30 mouse cellular contexts compared by ENCODE assay signal in the genomic region with DNA sequence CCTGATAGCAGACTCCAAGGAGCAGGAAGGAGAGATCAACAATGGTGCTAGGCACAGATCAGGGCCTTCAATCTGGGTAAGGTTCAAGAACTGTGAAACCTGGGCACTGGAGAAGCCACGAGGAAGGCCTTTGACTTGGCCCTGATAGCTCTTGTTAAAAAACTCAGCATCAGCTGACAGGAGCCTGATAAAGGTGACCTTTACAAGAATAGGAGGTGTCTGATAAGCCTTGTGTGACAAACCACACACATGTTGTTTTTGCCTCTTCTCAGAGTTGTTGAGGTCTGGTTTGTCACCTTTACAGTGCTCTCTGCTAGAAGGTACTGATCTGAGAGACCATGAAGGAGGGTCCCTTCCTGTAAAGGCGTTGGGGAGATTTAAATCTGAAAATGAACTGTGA. TPM values are rescaled to one million over a fixed set of nuclear protein-coding genes. Genes with fewer than 3 reads are reported as not detected.
DNase-seq lines count a peak whose midpoint lies in the region; ATAC-seq and TF ChIP-seq lines count a peak whose summit lies in the region.
"Had no signal": no experiment of that assay in that cellular context is flagged by ENCODE, and none has a peak within 500 bp of the region (broad histone marks: within the 10 kb centered on the region; RNA-seq: fewer than 3 reads in every experiment).

No protein-coding gene starts in this region.

- 58% methylated on average over 2 of the region's 2 CpGs for WGBS in intestine, postnatal 0 days
- 80% methylated on average over 2 of the region's 2 CpGs for WGBS in intestine, embryonic 16.5 days
- WGBS in liver, embryonic 12.5 days (ENCODE audit: insufficient replicate concordance), result 24% methylated on average over 2 of the region's 2 CpGs

- no peak overlapping the region for H3K9ac ChIP-seq in intestine, postnatal 0 days (ENCODE audit: low read depth, low read length)
- H3K9ac ChIP-seq in intestine, embryonic 16.5 days (ENCODE audit: low read depth, low read length), result no peak overlapping the region
- no peak overlapping the region for H3K9ac ChIP-seq in liver, embryonic 12.5 days
- H3K9ac ChIP-seq: forebrain, embryonic 13.5 days; heart, embryonic 13.5 days; hindbrain, embryonic 14.5 days had no signal

- DNase-seq in T-cell, adult 2 months (ENCODE audit: low spot score), result peak; percentile 23
- no peak for DNase-seq in B cell, adult 2 months
- no peak for DNase-seq in frontal cortex, postnatal 14 days (ENCODE audit: low spot score in 2 of 2)
- DNase-seq in layer of hippocampus, adult 9-10 months (ENCODE audit: low spot score), result no peak
- DNase-seq: adrenal gland, postnatal 10 days; adrenal gland, postnatal 36 days; cerebellum, adult 18-20 months; cerebellum, adult 9-10 months; cerebellum, postnatal 14 days; gastrocnemius, adult 2 months; gastrocnemius, postnatal 14 days; heart, postnatal 14 days; heart, postnatal 4 days had no signal

- no peak overlapping the region for H3K4me2 ChIP-seq in intestine, postnatal 0 days (replicated peaks; ENCODE audit: low read depth)
- H3K4me2 ChIP-seq in intestine, embryonic 16.5 days (ENCODE audit: low read depth, low read length), result no peak overlapping the region
- no peak overlapping the region for H3K4me2 ChIP-seq in liver, embryonic 12.5 days
- H3K4me2 ChIP-seq: forebrain, embryonic 13.5 days; heart, embryonic 13.5 days; hindbrain, embryonic 14.5 days had no signal

- H3K36me3 ChIP-seq in intestine, postnatal 0 days (ENCODE audit: control insufficient read depth, insufficient read depth), result no peaks in the 10 kb centered on the region
- H3K36me3 ChIP-seq in intestine, embryonic 16.5 days (ENCODE audit: control insufficient read depth, insufficient read depth, low read length), result no peaks in the 10 kb centered on the region
- no peaks in the 10 kb centered on the region for H3K36me3 ChIP-seq in liver, embryonic 12.5 days
- H3K36me3 ChIP-seq: forebrain, embryonic 10.5 days; G1E; heart, embryonic 10.5 days; heart, embryonic 13.5 days had no signal

- no peak for TF ChIP-seq CTCF in intestine, postnatal 0 days (IDR thresholded peaks at IDR 0.05; ENCODE audit: low read depth)

- H3K27ac ChIP-seq in intestine, postnatal 0 days (ENCODE audit: low read depth, low read length), result 0 out of 2 replicates have a peak overlapping the region, but pooled peaks have one; percentile 46
- no peak overlapping the region for H3K27ac ChIP-seq in intestine, embryonic 16.5 days (ENCODE audit: low read length)
- H3K27ac ChIP-seq in liver, embryonic 12.5 days, result no peak overlapping the region
- H3K27ac ChIP-seq: forebrain, embryonic 10.5 days; forebrain, embryonic 13.5 days; gastrocnemius, adult 2 months; heart, embryonic 13.5 days; hindbrain, embryonic 14.5 days; hindbrain, postnatal 0 days had no signal

- no peaks in the 10 kb centered on the region for H3K4me1 ChIP-seq in intestine, postnatal 0 days (replicated peaks; ENCODE audit: control insufficient read depth, insufficient read depth, low read length)
- H3K4me1 ChIP-seq in intestine, embryonic 16.5 days (ENCODE audit: control insufficient read depth, insufficient read depth, low read length), result 0 out of 2 replicates have a peak, but pooled peaks cover 2% of the 10 kb centered on the region
- H3K4me1 ChIP-seq in liver, embryonic 12.5 days, result peaks cover 16% of the 10 kb centered on the region

- no peaks in the 10 kb centered on the region for H3K27me3 ChIP-seq in intestine, postnatal 0 days (replicated peaks; ENCODE audit: control insufficient read depth, insufficient read depth, low read length)
- H3K27me3 ChIP-seq in intestine, embryonic 16.5 days (replicated peaks; ENCODE audit: control insufficient read depth, insufficient read depth, low read length), result no peaks in the 10 kb centered on the region
- H3K27me3 ChIP-seq in liver, embryonic 12.5 days (replicated peaks), result no peaks in the 10 kb centered on the region
- H3K27me3 ChIP-seq: forebrain, embryonic 13.5 days; heart, embryonic 13.5 days had no signal

- H3K4me3 ChIP-seq in intestine, postnatal 0 days (ENCODE audit: low read depth, low read length), result no peak overlapping the region
- no peak overlapping the region for H3K4me3 ChIP-seq in intestine, embryonic 16.5 days (ENCODE audit: low read length)
- no peak overlapping the region for H3K4me3 ChIP-seq in liver, embryonic 12.5 days
- H3K4me3 ChIP-seq: forebrain, embryonic 10.5 days; forebrain, embryonic 13.5 days; gastrocnemius, adult 2 months; heart, embryonic 10.5 days; heart, embryonic 13.5 days had no signal

- no peak for ATAC-seq in intestine, postnatal 0 days
- ATAC-seq in intestine, embryonic 16.5 days, result no peak
- ATAC-seq in megakaryocyte, adult 5-6 weeks (ENCODE audit: poor library complexity, severe bottlenecking), result peak; percentile 52
- no peak for ATAC-seq in liver, embryonic 12.5 days
- ATAC-seq: forebrain, embryonic 13.5 days; forebrain, embryonic 16.5 days; hindbrain, postnatal 0 days had no signal

- H3K9me3 ChIP-seq in intestine, postnatal 0 days (ENCODE audit: control insufficient read depth), result no peaks in the 10 kb centered on the region
- no peaks in the 10 kb centered on the region for H3K9me3 ChIP-seq in intestine, embryonic 16.5 days (ENCODE audit: control insufficient read depth, low read length)
- H3K9me3 ChIP-seq in liver, embryonic 12.5 days (replicated peaks), result no peaks in the 10 kb centered on the region
- H3K9me3 ChIP-seq: forebrain, embryonic 13.5 days; G1E; heart, embryonic 10.5 days; heart, embryonic 13.5 days had no signal

RNA-seq across cellular contexts. Expression of a gene that starts 17.0 kb away (rescaled TPM):
- polyA plus RNA-seq in intestine, postnatal 0 days (2015; fragmentation: Nextera tagmentation; extraction: Ambion mirVana), result 36.2 and 36.3 TPM in 2 replicates
- polyA plus RNA-seq in intestine, embryonic 16.5 days (2015; fragmentation: Nextera tagmentation; extraction: Ambion mirVana), result 36.3 and 40.5 TPM in 2 replicates
- total RNA-seq in megakaryocyte, adult 5-6 weeks (2015), result 49.3 and 68.2 TPM in 2 replicates
- 22.2 and 26.3 TPM in 2 replicates for total RNA-seq in megakaryocyte, adult 5-6 weeks (2017)
- polyA plus RNA-seq in liver, embryonic 12.5 days (2016; fragmentation: Nextera tagmentation; extraction: Ambion mirVana), result 29.3 and 30.6 TPM in 2 replicates

RNA-seq across cellular contexts. Expression of a gene that starts 35.8 kb away (rescaled TPM):
- not detected in 2 replicates for polyA plus RNA-seq in intestine, postnatal 0 days (2015; fragmentation: Nextera tagmentation; extraction: Ambion mirVana)
- not detected in 2 replicates for polyA plus RNA-seq in intestine, embryonic 16.5 days (2015; fragmentation: Nextera tagmentation; extraction: Ambion mirVana)
- total RNA-seq in megakaryocyte, adult 5-6 weeks (2015), result not detected in 2 replicates
- not detected in 2 replicates for total RNA-seq in megakaryocyte, adult 5-6 weeks (2017)
- not detected in 2 replicates for polyA plus RNA-seq in liver, embryonic 12.5 days (2016; fragmentation: Nextera tagmentation; extraction: Ambion mirVana)
- total RNA-seq: adrenal gland, adult 18-20 months; adrenal gland, postnatal 10 days; adrenal gland, postnatal 36 days; gastrocnemius, adult 2 months; gastrocnemius, postnatal 14 days; gastrocnemius, postnatal 4 days; heart, postnatal 14 days; heart, postnatal 4 days; hindbrain, postnatal 0 days had no signal
- polyA plus RNA-seq: embryonic facial prominence, embryonic 11.5 days; embryonic facial prominence, embryonic 14.5 days; forebrain, embryonic 10.5 days; forebrain, embryonic 13.5 days; forebrain, embryonic 16.5 days; G1E; heart, embryonic 10.5 days; heart, embryonic 13.5 days; hindbrain, embryonic 11.5 days; hindbrain, embryonic 14.5 days; hindbrain, postnatal 0 days had no signal
